Mouse (Mus musculus): ENCODE data around the gene Aknad1. TPM values are rescaled to one million over a fixed set of nuclear protein-coding genes. Genes with fewer than 3 reads are reported as not detected.

Gene Aknad1
- polyA plus RNA-seq (2016; fragmentation: Nextera tagmentation; extraction: Ambion mirVana): not detected in 2 replicates

GRCm38 (mm10) chr3:108739045-108739708 is at the start of gene Aknad1:
Gene Aknad1 (plus strand): TSS chr3:108739658.
- DNase-seq (ENCODE audit: low spot score): no peak
- Histone ChIP-seq H3K9me3 (no peaks in the 10 kb centered on the region), H3K27me3 (ENCODE audit: insufficient read depth, poor library complexity, severe bottlenecking) (peaks cover 7% of the 10 kb centered on the region; the same call in 1 of the 2 replicates), H3K36me3 (no peaks in the 10 kb centered on the region), H3K4me3 (no peak within 1 kb of the TSS), H3K4me1 (0 out of 2 replicates have a peak, but pooled peaks cover 4% of the 10 kb centered on the region), H3K27ac (no peak within 1 kb of the TSS)
- WGBS: 61% methylated on average over 8 of the region's 8 CpGs

- no peak overlapping the region for H3K27ac ChIP-seq
- H3K9me3 ChIP-seq: no peaks in the 10 kb centered on the region
- no peaks in the 10 kb centered on the region for H3K4me1 ChIP-seq
- H3K27me3 ChIP-seq (ENCODE audit: insufficient read depth, poor library complexity, severe bottlenecking): no peaks in the 10 kb centered on the region
- peaks cover 56% of the 10 kb centered on the region for H3K36me3 ChIP-seq
- 89% methylated on average over 4 of the region's 4 CpGs for WGBS
- H3K4me3 ChIP-seq: no peak overlapping the region
- DNase-seq (ENCODE audit: low spot score): no peak
Measured at GRCm38 (mm10) chr3:108689979-108690378, 49.5 kb upstream of the Aknad1 start.

- no peak for DNase-seq (ENCODE audit: low spot score)
Measured at GRCm38 (mm10) chr3:108694321-108694720, 45.1 kb upstream of the Aknad1 start.

GRCm38 (mm10) chr3:108698662-108699061 is 40.8 kb upstream of the Aknad1 start:
- no peaks in the 10 kb centered on the region for H3K27me3 ChIP-seq (ENCODE audit: insufficient read depth, poor library complexity, severe bottlenecking)
- H3K36me3 ChIP-seq: peaks cover 69% of the 10 kb centered on the region
- 88% methylated on average over 8 of the region's 8 CpGs for WGBS
- DNase-seq (ENCODE audit: low spot score): no peak
- no peaks in the 10 kb centered on the region for H3K4me1 ChIP-seq
- no peak overlapping the region for H3K27ac ChIP-seq
- no peak overlapping the region for H3K4me3 ChIP-seq
- no peaks in the 10 kb centered on the region for H3K9me3 ChIP-seq

More at GRCm38 (mm10) chr3:108694321-108694720, 45.1 kb upstream of the Aknad1 start:
- 68% methylated on average over 9 of the region's 9 CpGs for WGBS
- no peaks in the 10 kb centered on the region for H3K27me3 ChIP-seq (ENCODE audit: insufficient read depth, poor library complexity, severe bottlenecking)
- H3K4me1 ChIP-seq: no peaks in the 10 kb centered on the region
- no peak overlapping the region for H3K4me3 ChIP-seq
- no peaks in the 10 kb centered on the region for H3K9me3 ChIP-seq
- H3K36me3 ChIP-seq: peaks cover 59% of the 10 kb centered on the region
- no peak overlapping the region for H3K27ac ChIP-seq

- WGBS: 89% methylated on average over 4 of the region's 4 CpGs
- Histone ChIP-seq H3K9me3 (no peaks in the 10 kb centered on the region), H3K4me1 (no peaks in the 10 kb centered on the region), H3K4me3 (no peak overlapping the region), H3K36me3 (peaks cover 59% of the 10 kb centered on the region), H3K27me3 (ENCODE audit: insufficient read depth, poor library complexity, severe bottlenecking) (no peaks in the 10 kb centered on the region), H3K27ac (no peak overlapping the region)
- DNase-seq (ENCODE audit: low spot score): no peak
Measured at GRCm38 (mm10) chr3:108699786-108700185, 39.7 kb upstream of the Aknad1 start.

GRCm38 (mm10) chr3:108701256-108701655 is 38.2 kb upstream of the Aknad1 start:
- H3K4me1 ChIP-seq: no peaks in the 10 kb centered on the region
- DNase-seq (ENCODE audit: low spot score): no peak
- WGBS: 72% methylated on average over 1 of the region's 1 CpGs
- H3K27ac ChIP-seq: no peak overlapping the region
- no peaks in the 10 kb centered on the region for H3K27me3 ChIP-seq (ENCODE audit: insufficient read depth, poor library complexity, severe bottlenecking)
- H3K36me3 ChIP-seq: peaks cover 49% of the 10 kb centered on the region
- no peak overlapping the region for H3K4me3 ChIP-seq
- H3K9me3 ChIP-seq: no peaks in the 10 kb centered on the region

GRCm38 (mm10) chr3:108702789-108703188 is 36.7 kb upstream of the Aknad1 start:
- DNase-seq (ENCODE audit: low spot score): no peak
- Histone ChIP-seq H3K27ac (no peak overlapping the region), H3K4me3 (no peak overlapping the region), H3K27me3 (ENCODE audit: insufficient read depth, poor library complexity, severe bottlenecking) (no peaks in the 10 kb centered on the region), H3K36me3 (peaks cover 38% of the 10 kb centered on the region), H3K4me1 (no peaks in the 10 kb centered on the region), H3K9me3 (no peaks in the 10 kb centered on the region)
- WGBS: 89% methylated on average over 8 of the region's 8 CpGs

- DNase-seq (ENCODE audit: low spot score): no peak
- WGBS: 92% methylated on average over 5 of the region's 5 CpGs
- no peaks in the 10 kb centered on the region for H3K27me3 ChIP-seq (ENCODE audit: insufficient read depth, poor library complexity, severe bottlenecking)
- peaks cover 3% of the 10 kb centered on the region; the same call in 1 of the 2 replicates for H3K36me3 ChIP-seq
- no peaks in the 10 kb centered on the region for H3K9me3 ChIP-seq
- H3K27ac ChIP-seq: no peak overlapping the region
- peaks cover 9% of the 10 kb centered on the region; the same call in 1 of the 2 replicates for H3K4me1 ChIP-seq
- H3K4me3 ChIP-seq: no peak overlapping the region
Measured at GRCm38 (mm10) chr3:108711296-108711695, 28.2 kb upstream of the Aknad1 start.

GRCm38 (mm10) chr3:108713065-108713675 is 26.3 kb upstream of the Aknad1 start:
- Histone ChIP-seq H3K4me3 (no peak overlapping the region), H3K27me3 (ENCODE audit: insufficient read depth, poor library complexity, severe bottlenecking) (no peaks in the 10 kb centered on the region), H3K9me3 (no peaks in the 10 kb centered on the region), H3K36me3 (no peaks in the 10 kb centered on the region), H3K4me1 (peaks cover 9% of the 10 kb centered on the region; the same call in 1 of the 2 replicates), H3K27ac (no peak overlapping the region)
- no peak for DNase-seq (ENCODE audit: low spot score)
- WGBS: 75% methylated on average over 3 of the region's 3 CpGs

- DNase-seq (ENCODE audit: low spot score): no peak
- WGBS: 83% methylated on average over 4 of the region's 4 CpGs
- H3K4me1 ChIP-seq: peaks cover 14% of the 10 kb centered on the region; the same call in 1 of the 2 replicates
- no peak overlapping the region for H3K4me3 ChIP-seq
- H3K9me3 ChIP-seq: no peaks in the 10 kb centered on the region
- no peak overlapping the region for H3K27ac ChIP-seq
- no peaks in the 10 kb centered on the region for H3K27me3 ChIP-seq (ENCODE audit: insufficient read depth, poor library complexity, severe bottlenecking)
- no peaks in the 10 kb centered on the region for H3K36me3 ChIP-seq
Measured at GRCm38 (mm10) chr3:108714837-108715236, 24.6 kb upstream of the Aknad1 start.

- Histone ChIP-seq H3K4me1 (peaks cover 18% of the 10 kb centered on the region), H3K36me3 (no peaks in the 10 kb centered on the region), H3K27ac (no peak overlapping the region), H3K27me3 (ENCODE audit: insufficient read depth, poor library complexity, severe bottlenecking) (no peaks in the 10 kb centered on the region), H3K9me3 (no peaks in the 10 kb centered on the region), H3K4me3 (no peak overlapping the region)
- 89% methylated on average over 3 of the region's 3 CpGs for WGBS
- DNase-seq (ENCODE audit: low spot score): no peak
Measured at GRCm38 (mm10) chr3:108717896-108718502, 21.5 kb upstream of the Aknad1 start.

- H3K9me3 ChIP-seq: no peaks in the 10 kb centered on the region
- no peak overlapping the region for H3K4me3 ChIP-seq
- DNase-seq (ENCODE audit: low spot score): no peak
- H3K27me3 ChIP-seq (ENCODE audit: insufficient read depth, poor library complexity, severe bottlenecking): no peaks in the 10 kb centered on the region
- no peaks in the 10 kb centered on the region for H3K36me3 ChIP-seq
- H3K27ac ChIP-seq: no peak overlapping the region
- WGBS: 84% methylated on average over 2 of the region's 2 CpGs
- peaks cover 14% of the 10 kb centered on the region for H3K4me1 ChIP-seq
Measured at GRCm38 (mm10) chr3:108719357-108719756, 20.1 kb upstream of the Aknad1 start.

- peaks cover 14% of the 10 kb centered on the region for H3K4me1 ChIP-seq
- H3K4me3 ChIP-seq: no peak overlapping the region
- no peak for DNase-seq (ENCODE audit: low spot score)
- H3K9me3 ChIP-seq: no peaks in the 10 kb centered on the region
- H3K27me3 ChIP-seq (ENCODE audit: insufficient read depth, poor library complexity, severe bottlenecking): no peaks in the 10 kb centered on the region
- H3K27ac ChIP-seq: no peak overlapping the region
- H3K36me3 ChIP-seq: no peaks in the 10 kb centered on the region
- WGBS: 96% methylated on average over 3 of the region's 3 CpGs
Measured at GRCm38 (mm10) chr3:108719761-108720160, 19.7 kb upstream of the Aknad1 start.
